Comparison of ENCODE assay signal across 20 mouse cellular contexts in the genomic region with DNA sequence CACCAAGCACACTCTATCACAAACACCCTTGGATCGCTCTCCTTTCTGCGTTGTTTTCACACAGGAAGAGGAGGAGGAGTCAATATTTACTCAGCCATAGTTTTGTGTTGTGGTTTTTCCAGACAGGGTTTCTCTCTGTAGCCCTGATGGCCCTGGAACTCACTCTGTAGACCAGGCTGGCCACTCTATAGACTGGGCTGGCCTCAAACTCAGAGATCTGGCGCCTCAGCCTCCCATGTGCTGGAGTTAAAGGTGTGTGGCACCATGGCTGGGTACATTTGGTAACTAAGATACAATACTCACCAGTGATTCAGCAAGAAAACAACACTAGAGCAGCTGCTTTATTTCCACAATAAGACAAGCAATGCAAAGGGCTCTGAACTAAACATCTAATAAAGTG. TPM values are rescaled to one million over a fixed set of nuclear protein-coding genes. Genes with fewer than 3 reads are reported as not detected.
DNase-seq lines count a peak whose midpoint lies in the region; ATAC-seq and TF ChIP-seq lines count a peak whose summit lies in the region.
"Had no signal": no experiment of that assay in that cellular context is flagged by ENCODE, and none has a peak within 500 bp of the region (broad histone marks: within the 10 kb centered on the region; RNA-seq: fewer than 3 reads in every experiment).

No protein-coding gene starts in this region.

- no peak for TF ChIP-seq CTCF in lung, postnatal 0 days (IDR thresholded peaks at IDR 0.05)
- no peak for TF ChIP-seq CTCF in liver, postnatal 0 days (IDR thresholded peaks at IDR 0.05; ENCODE audit: low read depth)

- H3K9me3 ChIP-seq in lung, postnatal 0 days (ENCODE audit: low read length): no peaks in the 10 kb centered on the region
- H3K9me3 ChIP-seq in liver, postnatal 0 days (ENCODE audit: low read length): no peaks in the 10 kb centered on the region
- H3K9me3 ChIP-seq: embryonic facial prominence, embryonic 15.5 days; forebrain, embryonic 12.5 days; G1E; hindbrain, embryonic 12.5 days; limb, embryonic 13.5 days had no signal

- H3K9ac ChIP-seq in lung, postnatal 0 days (replicated peaks; ENCODE audit: low read depth): no peak overlapping the region
- no peak overlapping the region for H3K9ac ChIP-seq in liver, postnatal 0 days (replicated peaks)
- H3K9ac ChIP-seq: embryonic facial prominence, embryonic 15.5 days; forebrain, embryonic 12.5 days; hindbrain, embryonic 12.5 days; limb, embryonic 13.5 days had no signal

- H3K36me3 ChIP-seq in lung, postnatal 0 days (ENCODE audit: insufficient read depth, low read length): no peaks in the 10 kb centered on the region
- H3K36me3 ChIP-seq in liver, postnatal 0 days (replicated peaks; ENCODE audit: insufficient read depth, low read length): peaks cover 3% of the 10 kb centered on the region; the same call in 1 of the 2 replicates
- H3K36me3 ChIP-seq: embryonic facial prominence, embryonic 15.5 days; forebrain, embryonic 12.5 days; hindbrain, embryonic 12.5 days had no signal

- DNase-seq in lung, postnatal 0 days (ENCODE audit: low spot score): no peak
- no peak for DNase-seq in lung, postnatal 36 days
- DNase-seq in induced T-regulatory cell, adult 2 months (ENCODE audit: low read depth): peak; percentile 58
- DNase-seq in liver, postnatal 0 days: no peak
- DNase-seq in layer of hippocampus, adult 18-20 months (ENCODE audit: low spot score in 2 of 2): no peak
- DNase-seq: adrenal gland, adult 2 months; cerebellum, adult 11 months; cerebellum, postnatal 14 days; embryo, embryonic 11 days; right cerebral cortex, postnatal 14 days had no signal

- 0 out of 2 replicates have a peak overlapping the region, but pooled peaks have one; percentile 20 for H3K27ac ChIP-seq in lung, postnatal 0 days (ENCODE audit: low read length)
- H3K27ac ChIP-seq in liver, postnatal 0 days (ENCODE audit: low read depth): peak overlapping the region; percentile 55
- H3K27ac ChIP-seq: embryonic facial prominence, embryonic 15.5 days; forebrain, embryonic 12.5 days; hindbrain, embryonic 12.5 days; kidney, postnatal 0 days; layer of hippocampus, adult 2 months; limb, embryonic 13.5 days had no signal

- TF ChIP-seq EP300 in lung, postnatal 0 days (IDR thresholded peaks at IDR 0.05): no peak
- no peak for TF ChIP-seq EP300 in liver, postnatal 0 days (IDR thresholded peaks at IDR 0.05; ENCODE audit: low read depth)

- no peak overlapping the region for H3K4me3 ChIP-seq in lung, postnatal 0 days (ENCODE audit: low read depth, low read length)
- no peak overlapping the region for H3K4me3 ChIP-seq in liver, postnatal 0 days (ENCODE audit: low read depth, low read length)
- H3K4me3 ChIP-seq: embryonic facial prominence, embryonic 15.5 days; forebrain, embryonic 12.5 days; hindbrain, embryonic 12.5 days; layer of hippocampus, adult 2 months; limb, embryonic 13.5 days had no signal

- ATAC-seq in lung, postnatal 0 days: no peak
- ATAC-seq in CD4-positive, CD25-positive, alpha-beta regulatory T cell, adult 4 months: peak; percentile 6
- 0 out of 2 replicates have a peak, but pooled peaks have one; percentile 14 for ATAC-seq in liver, postnatal 0 days
- ATAC-seq in granulocyte monocyte progenitor cell, adult 5-6 weeks (replicated peaks; ENCODE audit: poor library complexity, severe bottlenecking): no peak
- ATAC-seq: intestine, postnatal 0 days had no signal

- H3K4me1 ChIP-seq in lung, postnatal 0 days (ENCODE audit: insufficient read depth, low read depth, low read length): peaks cover 13% of the 10 kb centered on the region; the same call in 1 of the 2 replicates
- H3K4me1 ChIP-seq in liver, postnatal 0 days (ENCODE audit: insufficient read depth): peaks cover 58% of the 10 kb centered on the region

- no peaks in the 10 kb centered on the region for H3K27me3 ChIP-seq in lung, postnatal 0 days (replicated peaks; ENCODE audit: insufficient read depth, low read length)
- H3K27me3 ChIP-seq in liver, postnatal 0 days (ENCODE audit: insufficient read depth, low read length): no peaks in the 10 kb centered on the region
- H3K27me3 ChIP-seq: embryonic facial prominence, embryonic 15.5 days; forebrain, embryonic 12.5 days; hindbrain, embryonic 12.5 days; limb, embryonic 13.5 days had no signal

- WGBS in lung, postnatal 0 days: 54% methylated on average over 3 of the region's 3 CpGs
- WGBS in liver, postnatal 0 days (ENCODE audit: insufficient replicate concordance): 30% methylated on average over 3 of the region's 3 CpGs

- no peak overlapping the region for H3K4me2 ChIP-seq in lung, postnatal 0 days (replicated peaks; ENCODE audit: low read depth, low read length)
- peak overlapping the region; percentile 29; the same call in 1 of the 2 replicates for H3K4me2 ChIP-seq in liver, postnatal 0 days (ENCODE audit: low read depth, low read length)
- H3K4me2 ChIP-seq: embryonic facial prominence, embryonic 15.5 days; forebrain, embryonic 12.5 days; hindbrain, embryonic 12.5 days; limb, embryonic 13.5 days had no signal

RNA-seq across cellular contexts. Expression of gene Rsbn1l, which starts 13.7 kb away (rescaled TPM):
- 6.6 and 6.8 TPM in 2 replicates for polyA plus RNA-seq in lung, postnatal 0 days (2015; fragmentation: Nextera tagmentation; extraction: Ambion mirVana)
- 10 to 100 TPM; 32.6 to 42.7 TPM for polyA plus RNA-seq in CD4-positive, CD25-positive, alpha-beta regulatory T cell, adult 4 months (2017; shearing (Covaris generic))
- polyA plus RNA-seq in liver, postnatal 0 days (2015; fragmentation: Nextera tagmentation; extraction: Ambion mirVana): 3.7 and 5.5 TPM in 2 replicates
- 10 to 100 TPM; 20.3 to 21.4 TPM for total RNA-seq in layer of hippocampus, adult 18-20 months (2021)
- total RNA-seq in granulocyte monocyte progenitor cell, adult 5-6 weeks (2014; fragmentation: Nextera tagmentation): 24.6 and 34.4 TPM in 2 replicates
- total RNA-seq in granulocyte monocyte progenitor cell, adult 5-6 weeks (2017): 26.0 and 34.8 TPM in 2 replicates

Comparison
In these comparisons a context has a peak if more than half of its experiments do, and no peak if none do; other contexts are left out.
1. ATAC-seq: peak in CD4-positive, CD25-positive, alpha-beta regulatory T cell, adult 4 months (single experiment) and liver, postnatal 0 days (single experiment); none in lung, postnatal 0 days (single experiment) and granulocyte monocyte progenitor cell, adult 5-6 weeks (single experiment).